Mouse (Mus musculus): ENCODE measurements around the gene Cyp2ab1. TPM values are rescaled to one million over a fixed set of nuclear protein-coding genes. Genes with fewer than 3 reads are reported as not detected.

The Cyp2ab1 gene
- polyA plus RNA-seq, 1 experiment from 2014 or later: not detected

- Histone ChIP-seq H3K36me3 (ENCODE audit: control insufficient read depth, insufficient read depth, low read length) (peaks cover 16% of the 10 kb centered on the region), H3K4me3 (replicated peaks; ENCODE audit: low read depth, low read length) (peak within 1 kb of the TSS; percentile 92), H3K4me2 (ENCODE audit: low read length) (peak within 1 kb of the TSS; percentile 67), H3K4me1 (ENCODE audit: control insufficient read depth, insufficient read depth, low read length) (peaks cover 16% of the 10 kb centered on the region), H3K27ac (replicated peaks; ENCODE audit: low read depth, low read length) (peak within 1 kb of the TSS; percentile 70; the same call in 1 of the 2 replicates), H3K9ac (replicated peaks; ENCODE audit: low read length) (peak within 1 kb of the TSS; percentile 85), H3K27me3 (ENCODE audit: control insufficient read depth, insufficient read depth, low read length) (no peaks in the 10 kb centered on the region), H3K9me3 (ENCODE audit: control insufficient read depth, low read length) (no peaks in the 10 kb centered on the region)
- ATAC-seq (ENCODE audit: low FRiP score, low TSS enrichment) (peak; percentile 92), DNase-seq (peak; percentile 95)
- WGBS: under 1% methylated on average over 52 of the region's 52 CpGs
Measured at GRCm38 (mm10) chr16:20301770-20302649, 23.2 kb downstream of the Cyp2ab1 start, which contains the start of gene Parl. TSS of gene Parl (minus strand) at chr16:20302387.

DNA sequence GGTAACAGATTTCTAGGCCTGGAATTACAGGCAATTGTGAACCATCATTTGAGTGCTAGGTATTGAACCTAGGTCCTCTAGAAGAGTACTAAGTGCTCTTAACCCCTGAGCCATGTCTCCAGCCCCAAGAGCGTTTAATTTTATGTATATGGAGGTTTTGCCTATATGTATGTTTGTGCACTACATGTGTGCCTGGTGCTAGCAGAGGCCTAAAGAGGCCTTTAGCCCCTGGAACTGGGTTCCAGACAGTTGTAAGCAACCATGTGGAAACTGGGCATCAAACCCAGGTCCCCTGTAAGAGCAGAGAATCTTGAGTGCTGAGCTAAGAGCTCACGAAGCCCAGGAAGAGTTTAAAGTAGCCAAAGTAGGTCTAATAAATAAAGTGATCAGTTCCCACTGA lies 25.1 kb downstream of the Cyp2ab1 start:
- peaks cover 16% of the 10 kb centered on the region for H3K4me1 ChIP-seq (ENCODE audit: control insufficient read depth, insufficient read depth, low read length)
- no peaks in the 10 kb centered on the region for H3K9me3 ChIP-seq (ENCODE audit: control insufficient read depth, low read length)
- H3K9ac ChIP-seq (replicated peaks; ENCODE audit: low read length): no peak overlapping the region
- no peaks in the 10 kb centered on the region for H3K27me3 ChIP-seq (ENCODE audit: control insufficient read depth, insufficient read depth, low read length)
- WGBS: 97% methylated on average over 2 of the region's 2 CpGs
- H3K4me2 ChIP-seq (ENCODE audit: low read length): peak overlapping the region; percentile 67; the same call in 1 of the 2 replicates
- no peak overlapping the region for H3K27ac ChIP-seq (replicated peaks; ENCODE audit: low read depth, low read length)
- DNase-seq (no peak), ATAC-seq (ENCODE audit: low FRiP score, low TSS enrichment) (no peak)
- no peak overlapping the region for H3K4me3 ChIP-seq (replicated peaks; ENCODE audit: low read depth, low read length)
- peaks cover 33% of the 10 kb centered on the region for H3K36me3 ChIP-seq (ENCODE audit: control insufficient read depth, insufficient read depth, low read length)

DNA sequence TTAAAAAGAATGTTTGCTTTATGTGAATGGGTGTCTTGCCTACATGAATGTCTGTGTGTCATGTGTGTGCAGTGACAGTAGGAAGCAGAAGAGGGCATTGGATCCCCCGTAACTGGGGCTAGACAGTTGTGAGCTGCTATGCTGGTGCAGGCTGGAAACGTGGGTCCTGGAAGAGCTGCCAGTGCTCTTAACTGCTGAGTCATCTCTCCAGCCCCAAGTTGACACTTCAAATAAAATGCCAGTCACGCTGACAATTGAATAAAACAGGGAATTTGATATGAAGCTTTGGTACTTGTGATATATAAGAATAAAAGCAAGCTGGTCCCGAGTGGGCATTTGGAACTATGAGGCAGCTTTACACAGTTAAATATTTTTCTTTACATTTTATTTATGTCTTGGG lies 45.0 kb downstream of the Cyp2ab1 start:
- H3K4me3 ChIP-seq (replicated peaks; ENCODE audit: low read depth, low read length): no peak overlapping the region
- ATAC-seq (ENCODE audit: low FRiP score, low TSS enrichment) (no peak), DNase-seq (no peak)
- H3K36me3 ChIP-seq (ENCODE audit: control insufficient read depth, insufficient read depth, low read length): peaks cover 66% of the 10 kb centered on the region
- H3K9me3 ChIP-seq (ENCODE audit: control insufficient read depth, low read length): no peaks in the 10 kb centered on the region
- no peak overlapping the region for H3K4me2 ChIP-seq (ENCODE audit: low read length)
- no peaks in the 10 kb centered on the region for H3K4me1 ChIP-seq (ENCODE audit: control insufficient read depth, insufficient read depth, low read length)
- no peaks in the 10 kb centered on the region for H3K27me3 ChIP-seq (ENCODE audit: control insufficient read depth, insufficient read depth, low read length)
- WGBS: 88% methylated on average over 4 of the region's 4 CpGs
- no peak overlapping the region for H3K27ac ChIP-seq (replicated peaks; ENCODE audit: low read depth, low read length)
- no peak overlapping the region for H3K9ac ChIP-seq (replicated peaks; ENCODE audit: low read length)

GRCm38 (mm10) chr16:20279395-20279794 lies 45.8 kb downstream of the Cyp2ab1 start:
- Histone ChIP-seq H3K27ac (replicated peaks; ENCODE audit: low read depth, low read length) (no peak overlapping the region), H3K4me1 (ENCODE audit: control insufficient read depth, insufficient read depth, low read length) (no peaks in the 10 kb centered on the region), H3K4me2 (ENCODE audit: low read length) (no peak overlapping the region), H3K4me3 (replicated peaks; ENCODE audit: low read depth, low read length) (no peak overlapping the region), H3K36me3 (ENCODE audit: control insufficient read depth, insufficient read depth, low read length) (peaks cover 58% of the 10 kb centered on the region), H3K9me3 (ENCODE audit: control insufficient read depth, low read length) (no peaks in the 10 kb centered on the region), H3K9ac (replicated peaks; ENCODE audit: low read length) (no peak overlapping the region), H3K27me3 (ENCODE audit: control insufficient read depth, insufficient read depth, low read length) (no peaks in the 10 kb centered on the region)
- DNase-seq (no peak), ATAC-seq (ENCODE audit: low FRiP score, low TSS enrichment) (no peak)
- WGBS: 96% methylated on average over 5 of the region's 5 CpGs

GRCm38 (mm10) chr16:20272994-20273393 lies 52.2 kb downstream of the Cyp2ab1 start:
- Histone ChIP-seq H3K4me2 (ENCODE audit: low read length) (no peak overlapping the region), H3K4me1 (ENCODE audit: control insufficient read depth, insufficient read depth, low read length) (no peaks in the 10 kb centered on the region), H3K27me3 (ENCODE audit: control insufficient read depth, insufficient read depth, low read length) (no peaks in the 10 kb centered on the region), H3K4me3 (replicated peaks; ENCODE audit: low read depth, low read length) (no peak overlapping the region), H3K36me3 (ENCODE audit: control insufficient read depth, insufficient read depth, low read length) (peaks cover 3% of the 10 kb centered on the region), H3K9me3 (ENCODE audit: control insufficient read depth, low read length) (no peaks in the 10 kb centered on the region), H3K9ac (replicated peaks; ENCODE audit: low read length) (no peak overlapping the region), H3K27ac (replicated peaks; ENCODE audit: low read depth, low read length) (no peak overlapping the region)
- DNase-seq: no peak
- no peak for ATAC-seq (ENCODE audit: low FRiP score, low TSS enrichment)
- WGBS: 24% methylated on average over 3 of the region's 3 CpGs

GRCm38 (mm10) chr16:20271339-20271738 lies 53.9 kb downstream of the Cyp2ab1 start:
- Histone ChIP-seq H3K4me1 (ENCODE audit: control insufficient read depth, insufficient read depth, low read length) (no peaks in the 10 kb centered on the region), H3K27ac (replicated peaks; ENCODE audit: low read depth, low read length) (no peak overlapping the region), H3K36me3 (ENCODE audit: control insufficient read depth, insufficient read depth, low read length) (no peaks in the 10 kb centered on the region), H3K9me3 (ENCODE audit: control insufficient read depth, low read length) (no peaks in the 10 kb centered on the region), H3K9ac (replicated peaks; ENCODE audit: low read length) (no peak overlapping the region), H3K4me2 (ENCODE audit: low read length) (no peak overlapping the region), H3K27me3 (ENCODE audit: control insufficient read depth, insufficient read depth, low read length) (no peaks in the 10 kb centered on the region), H3K4me3 (replicated peaks; ENCODE audit: low read depth, low read length) (no peak overlapping the region)
- ATAC-seq (ENCODE audit: low FRiP score, low TSS enrichment) (no peak), DNase-seq (no peak)
- WGBS: 80% methylated on average over 4 of the region's 4 CpGs

- 83% methylated on average over 7 of the region's 7 CpGs for WGBS
- Histone ChIP-seq H3K36me3 (ENCODE audit: control insufficient read depth, insufficient read depth, low read length) (no peaks in the 10 kb centered on the region), H3K4me3 (replicated peaks; ENCODE audit: low read depth, low read length) (no peak overlapping the region), H3K4me1 (ENCODE audit: control insufficient read depth, insufficient read depth, low read length) (no peaks in the 10 kb centered on the region), H3K27me3 (ENCODE audit: control insufficient read depth, insufficient read depth, low read length) (no peaks in the 10 kb centered on the region), H3K4me2 (ENCODE audit: low read length) (no peak overlapping the region), H3K9ac (replicated peaks; ENCODE audit: low read length) (no peak overlapping the region), H3K9me3 (ENCODE audit: control insufficient read depth, low read length) (no peaks in the 10 kb centered on the region), H3K27ac (replicated peaks; ENCODE audit: low read depth, low read length) (no peak overlapping the region)
- no peak for ATAC-seq (ENCODE audit: low FRiP score, low TSS enrichment)
- DNase-seq: no peak
Measured at GRCm38 (mm10) chr16:20265089-20265488, 60.1 kb downstream of the Cyp2ab1 start.
